1 mouse cellular context compared by ENCODE assay signal in the genomic region with DNA sequence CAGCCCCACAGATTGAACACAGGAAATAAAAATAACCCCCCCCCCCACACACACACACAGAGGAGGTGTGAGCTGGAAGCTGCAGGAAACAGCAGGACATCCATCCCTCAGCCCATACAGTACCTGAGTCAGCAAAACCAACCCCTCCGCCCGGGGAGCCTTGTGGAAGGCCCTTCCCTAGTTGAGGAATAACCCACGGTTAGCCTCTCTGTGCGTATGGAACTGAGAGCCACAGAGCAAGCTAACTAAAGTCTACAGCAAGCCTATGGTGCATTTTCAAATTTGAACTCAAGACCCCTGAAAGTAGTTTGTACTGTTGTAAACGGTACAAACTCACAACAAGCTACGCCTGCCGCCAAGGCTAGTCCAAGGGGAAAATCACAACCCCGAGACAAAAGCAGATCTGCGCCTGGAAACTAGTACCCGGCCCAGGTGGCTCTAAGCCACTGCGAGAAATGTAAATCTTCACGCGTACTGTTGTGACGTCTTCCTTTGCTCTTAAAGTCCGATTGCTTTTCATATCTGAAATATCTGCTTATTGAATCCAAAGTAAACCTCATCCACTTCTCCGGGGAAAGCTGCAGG.
TF ChIP-seq lines count a peak whose summit lies in the region.

No protein-coding gene starts in this region.

TF ChIP-seq in CH12.LX, 34 proteins besides CTCF, POLR2A, EP300 and RAD21:
- TF ChIP-seq JUN (IDR thresholded peaks at IDR 0.05; ENCODE audit: insufficient read depth, low read depth, low read length) = no peak
- 0 out of 2 replicates have a peak, but pooled peaks have one; percentile 21 for TF ChIP-seq TCF12 (IDR thresholded peaks at IDR 0.05; ENCODE audit: low read depth, low read length)
